Comparison of ENCODE assay signal across 8 mouse cellular contexts in the genomic region with DNA sequence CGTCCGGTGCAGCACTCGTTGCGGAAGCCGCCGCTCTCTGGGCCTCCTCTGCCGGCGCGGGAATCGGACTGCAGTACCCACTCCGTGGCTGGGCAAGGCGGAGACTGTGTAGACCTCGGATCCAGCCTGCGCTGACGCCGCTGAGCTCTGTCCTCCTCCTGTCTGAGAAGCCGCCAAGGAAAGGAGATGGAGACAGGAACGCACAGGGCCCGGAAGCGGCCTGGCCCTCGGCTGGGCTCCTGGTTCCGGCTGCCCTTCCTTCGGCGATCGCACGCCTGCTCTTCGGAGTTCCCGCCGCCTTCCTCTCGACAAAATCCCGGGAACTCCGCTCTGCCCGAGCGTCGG. TPM values are rescaled to one million over a fixed set of nuclear protein-coding genes. Genes with fewer than 3 reads are reported as not detected.
DNase-seq lines count a peak whose midpoint lies in the region; ATAC-seq and TF ChIP-seq lines count a peak whose summit lies in the region.

No protein-coding gene starts in this region.

- H3K9ac ChIP-seq in kidney, embryonic 14.5 days (ENCODE audit: low read depth, low read length), result peak overlapping the region; percentile 97
- H3K9ac ChIP-seq in hindbrain, postnatal 0 days (replicated peaks; ENCODE audit: low read length), result peak overlapping the region; percentile 96
- H3K9ac ChIP-seq in midbrain, embryonic 14.5 days (replicated peaks; ENCODE audit: low read length), result peak overlapping the region; percentile 79

- H3K9me3 ChIP-seq in kidney, embryonic 14.5 days (ENCODE audit: control insufficient read depth, low read length), result no peaks in the 10 kb centered on the region
- H3K9me3 ChIP-seq in hindbrain, postnatal 0 days (ENCODE audit: low read length), result no peaks in the 10 kb centered on the region
- H3K9me3 ChIP-seq in midbrain, embryonic 14.5 days (ENCODE audit: control insufficient read depth, low read length), result no peaks in the 10 kb centered on the region

- TF ChIP-seq POLR2A in bone marrow macrophage, adult 2 months (IDR thresholded peaks at IDR 0.05; ENCODE audit: borderline replicate concordance, low read depth, low read length), result no peak

- no peak for TF ChIP-seq CTCF in bone marrow macrophage, adult 2 months (IDR thresholded peaks at IDR 0.05; ENCODE audit: low read depth, low read length)
- no peak for TF ChIP-seq CTCF in hindbrain, postnatal 0 days (IDR thresholded peaks at IDR 0.05; ENCODE audit: low read depth)

- peaks cover 19% of the 10 kb centered on the region for H3K4me1 ChIP-seq in kidney, embryonic 14.5 days (ENCODE audit: control insufficient read depth, insufficient read depth, low read length)
- H3K4me1 ChIP-seq in bone marrow macrophage, adult 2 months (ENCODE audit: control insufficient read depth, insufficient read depth, low read length), result peaks cover 12% of the 10 kb centered on the region
- peaks cover 18% of the 10 kb centered on the region for H3K4me1 ChIP-seq in hindbrain, postnatal 0 days (ENCODE audit: insufficient read depth, low read length)
- H3K4me1 ChIP-seq in midbrain, embryonic 14.5 days (ENCODE audit: control insufficient read depth, insufficient read depth, low read length), result peaks cover 41% of the 10 kb centered on the region

- H3K27me3 ChIP-seq in kidney, embryonic 14.5 days (ENCODE audit: control insufficient read depth, insufficient read depth, low read length), result no peaks in the 10 kb centered on the region
- H3K27me3 ChIP-seq in hindbrain, postnatal 0 days (ENCODE audit: insufficient read depth, low read length), result no peaks in the 10 kb centered on the region
- H3K27me3 ChIP-seq in midbrain, embryonic 14.5 days (ENCODE audit: control insufficient read depth, insufficient read depth, low read length), result no peaks in the 10 kb centered on the region

- H3K4me3 ChIP-seq in kidney, embryonic 14.5 days (ENCODE audit: low read length), result peak overlapping the region; percentile 96
- H3K4me3 ChIP-seq in bone marrow macrophage, adult 2 months (ENCODE audit: insufficient read depth, low read length), result peak overlapping the region; percentile 84
- H3K4me3 ChIP-seq in hindbrain, postnatal 0 days (ENCODE audit: low read length), result peak overlapping the region; percentile 98
- H3K4me3 ChIP-seq in midbrain, embryonic 14.5 days (replicated peaks; ENCODE audit: low read depth, low read length), result peak overlapping the region; percentile 95

- H3K27ac ChIP-seq in kidney, embryonic 14.5 days (ENCODE audit: low read depth, low read length), result peak overlapping the region; percentile 92
- H3K27ac ChIP-seq in bone marrow macrophage, adult 2 months (ENCODE audit: insufficient read depth, low read depth, low read length), result peak overlapping the region; percentile 89
- peak overlapping the region; percentile 95 for H3K27ac ChIP-seq in hindbrain, postnatal 0 days
- peak overlapping the region; percentile 95 for H3K27ac ChIP-seq in midbrain, embryonic 14.5 days (replicated peaks; ENCODE audit: low read depth, low read length)

- H3K36me3 ChIP-seq in kidney, embryonic 14.5 days (ENCODE audit: control insufficient read depth, insufficient read depth, low read length), result peaks cover 14% of the 10 kb centered on the region; the same call in 1 of the 2 replicates
- no peaks in the 10 kb centered on the region for H3K36me3 ChIP-seq in hindbrain, postnatal 0 days (ENCODE audit: insufficient read depth, low read length)
- peaks cover 1% of the 10 kb centered on the region; the same call in 1 of the 2 replicates for H3K36me3 ChIP-seq in midbrain, embryonic 14.5 days (ENCODE audit: control insufficient read depth, insufficient read depth, low read length)

- no peak for ATAC-seq in kidney, embryonic 14.5 days (ENCODE audit: low FRiP score, low TSS enrichment)
- no peak for ATAC-seq in hindbrain, postnatal 0 days
- ATAC-seq in midbrain, embryonic 14.5 days (ENCODE audit: low FRiP score, low TSS enrichment), result no peak

- DNase-seq in kidney, postnatal 25 days, result no peak
- DNase-seq in hindbrain, postnatal 0 days (ENCODE audit: low spot score), result no peak
- DNase-seq in midbrain, embryonic 14.5 days, result no peak
- DNase-seq in B cell, adult 2 months, result no peak
- DNase-seq in right cerebral cortex, postnatal 14 days, result no peak
- no peak for DNase-seq in ovary, postnatal 10 days (ENCODE audit: low spot score)

- WGBS in kidney, embryonic 14.5 days, result under 1% methylated on average over 33 of the region's 35 CpGs
- WGBS in hindbrain, postnatal 0 days, result under 1% methylated on average over 35 of the region's 35 CpGs
- under 1% methylated on average over 35 of the region's 35 CpGs for WGBS in midbrain, embryonic 14.5 days

- H3K4me2 ChIP-seq in kidney, embryonic 14.5 days (replicated peaks; ENCODE audit: low read depth, low read length), result peak overlapping the region; percentile 97
- H3K4me2 ChIP-seq in hindbrain, postnatal 0 days (ENCODE audit: low read depth, low read length), result peak overlapping the region; percentile 96
- H3K4me2 ChIP-seq in midbrain, embryonic 14.5 days (ENCODE audit: low read length), result peak overlapping the region; percentile 99

RNA-seq across cellular contexts. Expression of a gene that starts 0.6 kb away (rescaled TPM):
- 17.9 and 49.4 TPM in 2 replicates for polyA plus RNA-seq in kidney, embryonic 14.5 days (2014; fragmentation: Nextera tagmentation; extraction: Ambion mirVana)
- polyA plus RNA-seq in bone marrow macrophage, adult 2 months (2012; ENCODE audit: insufficient read depth, insufficient read length, missing spikeins), result 36.1 and 37.4 TPM in 2 replicates
- 37.4 and 46.9 TPM in 2 replicates for total RNA-seq in hindbrain, postnatal 0 days (2014; rRNA removed)
- polyA plus RNA-seq in hindbrain, postnatal 0 days (2015; fragmentation: Nextera tagmentation; extraction: Ambion mirVana), result 15.9 and 17.0 TPM in 2 replicates
- 18.1 and 36.2 TPM in 2 replicates for polyA plus RNA-seq in midbrain, embryonic 14.5 days (2014; fragmentation: Nextera tagmentation; extraction: Ambion mirVana)

RNA-seq across cellular contexts. Expression of a gene that starts 32.5 kb away (rescaled TPM):
- polyA plus RNA-seq in kidney, embryonic 14.5 days (2014; fragmentation: Nextera tagmentation; extraction: Ambion mirVana), result 3.3 and 6.1 TPM in 2 replicates
- not detected in 2 replicates for polyA plus RNA-seq in bone marrow macrophage, adult 2 months (2012; ENCODE audit: insufficient read depth, insufficient read length, missing spikeins)
- 41.0 and 44.1 TPM in 2 replicates for total RNA-seq in hindbrain, postnatal 0 days (2014; rRNA removed)
- 9.7 TPM in 2 replicates for polyA plus RNA-seq in hindbrain, postnatal 0 days (2015; fragmentation: Nextera tagmentation; extraction: Ambion mirVana)
- polyA plus RNA-seq in midbrain, embryonic 14.5 days (2014; fragmentation: Nextera tagmentation; extraction: Ambion mirVana), result 18.4 and 25.4 TPM in 2 replicates
